Mouse (Mus musculus) midbrain, embryonic 12.5 days (tissue): ENCODE measurements around the gene Mras. TPM values are rescaled to one million over a fixed set of nuclear protein-coding genes. Genes with fewer than 3 reads are reported as not detected.
A peak's percentile ranks its signal among the peaks of the same experiment; 100 is the strongest.

Experiments
- ATAC-seq: fragments of 200-750 bp; cut with Nextera tagmentation; 2 replicates; pipeline ENCODE4 v1.8.0; 2017; ENCODE audit warnings: low read depth, moderate TSS enrichment, moderate library complexity; ENCODE audit not compliant: low FRiP score
- H3K27ac ChIP-seq: fragments of 300-500 bp; sonication (generic); replicated peaks from 2 replicates; pipeline ENCODE4 v1.5.1; 2016; ENCODE audit warnings: mild to moderate bottlenecking
- H3K27me3 ChIP-seq: fragments of 300-500 bp; sonication (generic); 2 replicates; pipeline ENCODE4 v1.6.1; 2016; ENCODE audit warnings: mild to moderate bottlenecking
- H3K36me3 ChIP-seq: fragments of 300-500 bp; sonication (generic); 2 replicates; pipeline ENCODE4 v1.6.1; 2016
- H3K4me1 ChIP-seq: fragments of 300-500 bp; sonication (generic); 2 replicates; pipeline ENCODE4 v1.6.1; 2016
- H3K4me2 ChIP-seq: fragments of 300-500 bp; sonication (generic); replicated peaks from 2 replicates; pipeline ENCODE4 v1.6.1; 2016; ENCODE audit warnings: mild to moderate bottlenecking, moderate library complexity
- H3K4me3 ChIP-seq: fragments of 300-500 bp; sonication (generic); 2 replicates; pipeline ENCODE4 v1.5.1; 2016; ENCODE audit warnings: mild to moderate bottlenecking
- H3K9ac ChIP-seq: fragments of 300-500 bp; sonication (generic); replicated peaks from 2 replicates; pipeline ENCODE4 v1.6.1; 2016; ENCODE audit warnings: mild to moderate bottlenecking, moderate library complexity
- H3K9me3 ChIP-seq: fragments of 300-500 bp; sonication (generic); 2 replicates; pipeline ENCODE4 v1.6.1; 2016; ENCODE audit warnings: mild to moderate bottlenecking
- WGBS: fragments of 180-500 bp; shearing (Covaris S2); methylation state at CpG from one replicate; pipeline ENCODE4 v1.1.7; 2016; 5-methylcytosine and 5-hydroxymethylcytosine counted together
- polyA plus RNA-seq: library from polyadenylated mRNA; unstranded; fragments of >200 nt; fragmentation: Nextera tagmentation; extraction: Ambion mirVana; gene quantifications from 2 replicates; pipeline ENCODE4 v1.2.1, GENCODE M21; 2016

The Mras gene
- 24.7 and 25.5 TPM in 2 replicates for polyA plus RNA-seq

DNA sequence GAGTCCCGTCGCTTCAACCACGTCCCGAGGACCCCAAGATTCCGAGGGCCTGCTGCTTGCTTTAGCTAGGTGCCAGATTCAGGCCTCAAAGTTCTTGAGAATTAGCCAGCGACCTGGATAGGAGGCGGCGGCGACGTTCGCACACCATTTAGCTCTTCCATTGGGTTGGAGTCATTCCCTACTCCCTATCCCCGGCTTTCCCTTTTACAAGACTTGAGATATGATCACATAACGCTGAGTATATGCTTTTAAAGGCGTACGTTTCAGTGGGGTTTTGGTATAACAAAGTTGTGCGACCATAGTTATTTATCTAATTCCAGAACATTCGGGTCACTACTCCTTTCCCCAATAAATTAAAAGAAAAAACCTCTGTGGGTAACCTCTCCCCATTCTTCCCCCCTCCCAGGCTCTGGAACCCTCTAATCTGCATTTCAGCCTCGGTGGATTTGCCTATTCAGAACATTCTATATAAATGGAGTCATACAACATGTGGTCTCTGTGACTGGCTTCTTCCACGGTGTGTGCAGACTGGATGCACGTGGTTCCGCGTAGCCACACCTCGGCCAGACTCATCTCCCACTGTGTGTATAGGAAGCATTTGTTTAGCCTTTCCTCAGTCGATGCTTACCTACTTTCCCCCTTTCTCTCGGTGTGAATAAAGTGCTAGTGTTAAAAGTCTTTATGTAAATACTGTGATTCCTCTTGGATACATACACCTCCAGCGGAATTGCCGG, at the start of gene Mras:
TSS of gene Mras (minus strand) at position 351 of the 734 bp plus-strand sequence.
- Histone ChIP-seq H3K27ac (peak within 1 kb of the TSS; percentile 85), H3K4me1 (peaks cover 34% of the 10 kb centered on the region), H3K27me3 (peaks cover 25% of the 10 kb centered on the region), H3K36me3 (no peaks in the 10 kb centered on the region), H3K4me2 (peak within 1 kb of the TSS; percentile 80), H3K9ac (peak within 1 kb of the TSS; percentile 82), H3K4me3 (peak within 1 kb of the TSS; percentile 76), H3K9me3 (no peaks in the 10 kb centered on the region)
- 18% methylated on average over 27 of the region's 27 CpGs for WGBS
- ATAC-seq, result peak; percentile 7; the same call in 1 of the 2 replicates

DNA sequence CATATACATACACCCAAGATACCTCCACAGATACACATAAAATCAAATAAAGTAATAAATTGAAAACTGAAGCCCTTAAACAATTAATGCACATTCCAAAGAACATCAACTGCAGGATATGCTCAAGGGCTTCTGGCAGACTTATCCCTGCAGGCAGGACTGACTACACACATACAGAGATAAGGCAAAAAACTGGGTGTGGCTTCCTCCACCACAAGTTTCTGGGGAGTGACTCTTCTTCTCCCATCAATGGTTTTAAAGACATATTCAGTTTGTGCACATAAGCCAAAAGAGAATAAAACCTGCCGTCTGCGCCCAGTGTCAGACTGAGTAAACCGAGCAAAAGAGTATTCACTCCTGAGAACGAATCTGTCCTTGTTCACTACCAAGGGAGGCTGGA, 48.0 kb upstream of the Mras start:
- Histone ChIP-seq H3K4me2 (no peak overlapping the region), H3K9me3 (no peaks in the 10 kb centered on the region), H3K27ac (no peak overlapping the region), H3K9ac (no peak overlapping the region), H3K4me1 (no peaks in the 10 kb centered on the region), H3K27me3 (no peaks in the 10 kb centered on the region), H3K4me3 (no peak overlapping the region), H3K36me3 (peaks cover 58% of the 10 kb centered on the region)
- ATAC-seq, result no peak
- 96% methylated on average over 4 of the region's 4 CpGs for WGBS

DNA sequence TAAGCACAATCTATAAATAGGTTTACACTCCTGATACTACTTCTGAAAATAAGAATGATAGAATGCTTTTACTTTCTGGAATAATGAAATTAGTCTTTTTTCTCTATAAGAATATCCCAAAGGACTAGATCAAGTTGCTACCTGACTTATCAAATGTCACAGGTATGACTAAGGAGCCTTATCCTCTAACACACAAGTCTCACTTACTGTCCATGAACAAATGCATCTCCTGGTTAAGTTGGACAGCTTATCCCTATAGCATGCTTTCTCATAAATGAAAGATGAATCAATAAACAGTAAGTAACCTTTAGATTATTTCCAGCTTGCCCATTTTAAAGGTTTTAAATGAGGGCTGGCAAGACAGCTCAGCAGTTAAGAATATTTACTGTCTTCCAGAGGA, 47.5 kb upstream of the Mras start:
- no peak overlapping the region for H3K27ac ChIP-seq
- H3K9me3 ChIP-seq, result no peaks in the 10 kb centered on the region
- no peak overlapping the region for H3K4me2 ChIP-seq
- no peaks in the 10 kb centered on the region for H3K27me3 ChIP-seq
- peaks cover 53% of the 10 kb centered on the region for H3K36me3 ChIP-seq
- no peak overlapping the region for H3K4me3 ChIP-seq
- no peaks in the 10 kb centered on the region for H3K4me1 ChIP-seq
- no peak overlapping the region for H3K9ac ChIP-seq
- ATAC-seq, result no peak

DNA sequence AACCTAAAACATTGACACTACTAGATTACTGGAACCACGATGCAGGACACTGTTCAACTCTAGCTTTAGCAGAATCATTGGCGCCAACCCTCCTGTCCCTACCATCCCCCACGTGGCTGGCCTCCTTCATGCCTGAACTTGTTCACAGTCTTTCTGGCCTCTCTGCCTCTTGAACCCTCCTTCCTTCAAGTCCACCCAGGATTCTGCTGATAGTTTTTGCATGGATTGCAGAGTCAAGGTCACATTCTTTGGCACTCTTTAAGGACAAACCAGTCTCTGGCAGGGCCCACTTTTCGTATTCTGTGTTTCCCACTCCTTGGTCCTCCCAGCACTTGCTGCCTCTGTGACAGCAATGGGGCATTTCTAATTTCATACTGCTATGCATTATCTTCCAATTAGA, 46.0 kb upstream of the Mras start:
- no peaks in the 10 kb centered on the region for H3K27me3 ChIP-seq
- H3K4me1 ChIP-seq, result no peaks in the 10 kb centered on the region
- H3K9me3 ChIP-seq, result no peaks in the 10 kb centered on the region
- H3K36me3 ChIP-seq, result peaks cover 39% of the 10 kb centered on the region
- H3K27ac ChIP-seq, result no peak overlapping the region
- no peak for ATAC-seq
- 91% methylated on average over 4 of the region's 4 CpGs for WGBS
- no peak overlapping the region for H3K9ac ChIP-seq
- no peak overlapping the region for H3K4me3 ChIP-seq
- no peak overlapping the region for H3K4me2 ChIP-seq

DNA sequence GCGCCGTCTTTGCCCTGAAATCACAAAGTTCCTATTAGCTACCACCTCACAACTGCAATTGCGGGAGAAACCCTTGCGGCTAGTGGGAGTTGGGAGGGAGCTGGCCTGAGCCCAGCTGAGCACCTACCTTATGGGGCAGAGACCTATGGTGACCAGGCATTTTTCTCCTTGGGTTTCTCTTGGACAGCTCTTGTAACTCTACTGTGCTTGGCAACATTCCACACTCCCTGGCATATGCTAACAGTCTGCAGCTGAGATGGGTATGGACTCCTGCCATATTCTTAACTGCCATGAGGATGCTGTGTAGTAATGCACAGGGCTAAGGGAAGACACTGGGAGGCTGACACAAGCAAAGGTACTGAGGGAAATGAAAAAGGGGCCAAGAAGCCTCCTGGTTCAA, 43.6 kb upstream of the Mras start:
- H3K4me1 ChIP-seq, result no peaks in the 10 kb centered on the region
- peaks cover 26% of the 10 kb centered on the region for H3K36me3 ChIP-seq
- no peak overlapping the region for H3K27ac ChIP-seq
- 94% methylated on average over 4 of the region's 4 CpGs for WGBS
- no peak overlapping the region for H3K4me3 ChIP-seq
- no peaks in the 10 kb centered on the region for H3K27me3 ChIP-seq
- H3K4me2 ChIP-seq, result no peak overlapping the region
- H3K9ac ChIP-seq, result no peak overlapping the region
- ATAC-seq, result no peak
- H3K9me3 ChIP-seq, result no peaks in the 10 kb centered on the region

DNA sequence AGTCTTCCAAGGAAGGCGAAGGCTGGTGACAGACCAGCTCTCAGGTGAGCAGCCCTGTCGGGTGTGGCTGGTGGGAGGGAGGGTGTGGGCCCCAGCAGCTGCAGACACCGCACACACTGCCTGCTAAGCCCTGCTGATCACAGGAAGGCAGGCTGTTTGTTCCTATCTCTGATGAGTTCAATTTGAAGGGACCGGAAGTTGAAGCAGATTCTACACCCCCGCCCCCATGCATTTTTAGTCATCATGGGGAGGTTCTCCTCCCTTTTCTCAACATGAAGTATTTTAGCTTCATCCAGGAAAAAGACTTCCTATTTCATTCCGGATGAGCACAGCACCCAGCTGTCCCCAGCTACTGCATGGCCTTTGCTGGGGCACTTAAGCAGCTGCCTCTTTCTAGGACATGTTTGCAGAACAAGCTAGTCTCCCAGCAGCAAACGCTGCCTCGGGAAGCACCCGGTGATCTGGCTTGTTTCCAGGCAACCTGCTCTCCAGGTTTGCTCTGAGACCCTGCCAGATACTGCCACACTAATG, 42.1 kb upstream of the Mras start:
- 79% methylated on average over 9 of the region's 9 CpGs for WGBS
- Histone ChIP-seq H3K36me3 (peaks cover 35% of the 10 kb centered on the region), H3K27me3 (no peaks in the 10 kb centered on the region), H3K4me3 (no peak overlapping the region), H3K9me3 (no peaks in the 10 kb centered on the region), H3K4me2 (no peak overlapping the region), H3K9ac (no peak overlapping the region), H3K27ac (no peak overlapping the region), H3K4me1 (no peaks in the 10 kb centered on the region)
- no peak for ATAC-seq

DNA sequence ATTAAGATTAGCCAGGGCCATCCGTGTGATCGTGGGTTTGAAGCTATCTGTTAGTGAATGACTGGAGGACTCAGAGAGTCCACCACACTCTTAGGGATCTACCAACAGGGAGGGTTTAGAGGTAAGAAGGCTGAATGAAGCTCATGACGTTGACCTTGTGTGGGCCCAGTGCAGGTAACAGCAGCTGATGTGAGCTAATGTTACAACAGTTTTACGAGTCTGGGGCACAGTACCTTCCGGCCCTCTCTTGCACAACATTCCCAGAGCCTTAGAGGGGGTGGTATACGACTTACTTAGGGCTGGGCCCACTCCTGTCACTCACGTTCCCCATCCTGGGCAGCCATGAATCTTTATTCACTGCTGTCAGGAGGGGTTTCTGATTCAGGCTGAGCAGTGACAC, 34.2 kb upstream of the Mras start:
- H3K36me3 ChIP-seq, result peaks cover 19% of the 10 kb centered on the region; the same call in 1 of the 2 replicates
- no peaks in the 10 kb centered on the region for H3K9me3 ChIP-seq
- H3K27me3 ChIP-seq, result no peaks in the 10 kb centered on the region
- no peak overlapping the region for H3K4me2 ChIP-seq
- H3K4me1 ChIP-seq, result no peaks in the 10 kb centered on the region
- 90% methylated on average over 7 of the region's 7 CpGs for WGBS
- no peak overlapping the region for H3K9ac ChIP-seq
- H3K4me3 ChIP-seq, result no peak overlapping the region
- no peak for ATAC-seq
- no peak overlapping the region for H3K27ac ChIP-seq

DNA sequence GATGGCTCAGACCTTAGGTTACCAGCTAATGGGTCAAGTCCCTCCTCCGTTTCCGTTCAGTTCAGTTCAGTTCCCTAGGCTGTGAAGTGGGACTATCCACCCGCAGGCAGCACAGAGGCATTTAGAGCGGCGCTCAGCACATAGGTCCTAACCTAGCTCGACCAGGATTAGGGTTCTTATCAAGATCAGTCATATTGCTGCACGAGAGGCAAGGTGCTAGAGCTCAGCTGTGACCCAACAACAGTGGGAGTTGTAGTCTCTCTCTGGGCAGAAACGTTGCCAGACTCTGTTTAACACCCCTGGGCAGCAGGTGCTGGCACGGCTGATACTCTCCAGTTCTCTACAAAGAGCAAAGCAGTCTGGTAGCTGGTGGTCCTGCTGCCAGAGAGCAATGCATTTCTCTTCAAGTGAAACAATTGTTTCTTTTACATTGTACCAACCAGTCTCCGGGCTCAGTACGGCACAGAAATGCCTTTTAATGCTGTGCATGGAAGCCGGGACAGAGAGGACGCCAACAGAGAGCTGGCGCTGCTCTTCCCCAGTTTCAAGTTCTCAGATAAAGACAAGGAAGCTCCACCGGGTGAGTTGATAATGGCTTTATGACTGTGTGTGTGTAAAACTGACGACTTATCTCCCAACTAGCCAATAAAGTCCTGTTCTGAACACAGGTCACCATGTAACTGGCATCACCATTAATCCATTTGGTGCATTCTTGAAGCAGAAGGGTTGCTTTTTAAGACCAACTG, 33.3 kb upstream of the Mras start:
- Histone ChIP-seq H3K9me3 (no peaks in the 10 kb centered on the region), H3K36me3 (0 out of 2 replicates have a peak, but pooled peaks cover 12% of the 10 kb centered on the region), H3K4me1 (no peaks in the 10 kb centered on the region), H3K27ac (no peak overlapping the region), H3K9ac (no peak overlapping the region), H3K4me3 (no peak overlapping the region), H3K27me3 (no peaks in the 10 kb centered on the region), H3K4me2 (no peak overlapping the region)
- ATAC-seq, result no peak
- WGBS, result 84% methylated on average over 16 of the region's 16 CpGs

DNA sequence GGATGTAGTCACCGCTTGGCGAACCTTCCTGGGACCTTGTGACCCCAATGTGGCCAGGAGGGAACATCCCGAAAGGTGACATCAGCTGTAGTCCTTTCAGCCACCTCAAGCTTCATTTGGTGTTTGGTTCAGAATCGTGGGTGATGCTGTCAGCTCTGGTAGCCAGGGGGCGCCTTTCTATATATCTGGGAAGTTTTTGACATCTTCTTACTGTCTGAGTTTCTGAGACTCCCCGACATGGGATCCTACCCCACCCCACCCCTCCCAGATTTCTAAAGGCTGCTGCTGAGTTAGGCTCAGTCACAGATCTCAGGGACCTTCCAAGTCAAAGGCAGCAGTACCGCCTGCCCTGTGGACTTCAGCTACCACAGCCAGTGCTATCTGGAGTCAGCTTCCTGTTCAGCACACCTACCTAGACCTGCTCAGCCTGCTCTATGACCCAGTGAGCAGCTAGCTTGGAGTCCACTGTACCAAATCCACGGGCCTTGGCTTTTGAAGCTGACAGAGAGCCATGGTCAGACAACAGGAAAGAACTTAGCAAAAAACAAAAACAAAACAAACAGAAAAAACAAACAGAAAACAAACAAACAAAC, 32.6 kb upstream of the Mras start:
- ATAC-seq, result no peak
- Histone ChIP-seq H3K4me3 (no peak overlapping the region), H3K4me2 (no peak overlapping the region), H3K9ac (no peak overlapping the region), H3K4me1 (no peaks in the 10 kb centered on the region), H3K27ac (no peak overlapping the region), H3K36me3 (0 out of 2 replicates have a peak, but pooled peaks cover 6% of the 10 kb centered on the region), H3K27me3 (no peaks in the 10 kb centered on the region), H3K9me3 (no peaks in the 10 kb centered on the region)
- WGBS, result 72% methylated on average over 8 of the region's 8 CpGs

DNA sequence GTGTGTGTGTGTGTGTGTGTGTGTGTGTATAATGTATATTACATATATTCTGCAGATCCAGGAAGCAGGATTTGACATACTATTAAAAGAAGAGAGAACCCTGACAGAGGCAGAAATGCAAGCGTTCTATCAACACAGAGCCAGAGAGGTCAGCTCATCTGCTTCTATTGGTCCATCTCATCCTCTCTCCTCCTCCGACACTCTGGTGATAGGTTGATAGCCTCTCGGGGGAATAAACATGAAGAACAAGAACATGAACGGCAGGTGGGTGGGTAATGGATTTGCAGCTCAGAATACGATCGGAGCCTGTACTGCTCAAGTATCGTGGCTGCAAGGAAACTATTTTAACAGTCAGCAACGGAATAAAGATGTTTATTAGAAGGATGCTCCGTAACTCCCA, 31.4 kb upstream of the Mras start:
- H3K36me3 ChIP-seq, result no peaks in the 10 kb centered on the region
- H3K27ac ChIP-seq, result no peak overlapping the region
- H3K4me2 ChIP-seq, result no peak overlapping the region
- no peaks in the 10 kb centered on the region for H3K9me3 ChIP-seq
- no peaks in the 10 kb centered on the region for H3K27me3 ChIP-seq
- WGBS, result 88% methylated on average over 9 of the region's 9 CpGs
- no peak overlapping the region for H3K4me3 ChIP-seq
- ATAC-seq, result no peak
- H3K4me1 ChIP-seq, result no peaks in the 10 kb centered on the region
- H3K9ac ChIP-seq, result no peak overlapping the region

DNA sequence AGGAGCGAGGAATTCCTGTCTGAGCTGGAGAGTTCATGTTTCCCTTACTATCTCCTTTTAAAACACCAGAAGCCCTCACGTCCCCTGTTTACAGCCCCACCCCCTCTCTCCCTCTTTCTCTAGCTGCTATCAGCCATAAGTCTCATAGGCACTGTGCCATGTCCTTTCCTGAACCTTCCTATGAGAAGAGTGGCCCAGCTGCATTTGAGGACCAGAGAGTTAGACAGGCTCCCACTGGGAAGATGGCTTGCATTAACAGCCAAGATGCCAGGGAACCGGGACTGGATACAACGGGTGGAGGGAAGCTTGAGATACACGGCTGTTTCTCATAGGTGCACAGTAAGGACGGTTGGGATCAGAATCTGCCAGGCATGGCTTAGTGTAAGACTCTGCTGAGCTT, 27.7 kb upstream of the Mras start:
- H3K36me3 ChIP-seq, result no peaks in the 10 kb centered on the region
- H3K9me3 ChIP-seq, result no peaks in the 10 kb centered on the region
- WGBS, result 76% methylated on average over 6 of the region's 6 CpGs
- no peak overlapping the region for H3K27ac ChIP-seq
- ATAC-seq, result no peak
- H3K4me2 ChIP-seq, result no peak overlapping the region
- H3K27me3 ChIP-seq, result no peaks in the 10 kb centered on the region
- H3K4me3 ChIP-seq, result no peak overlapping the region
- no peak overlapping the region for H3K9ac ChIP-seq
- no peaks in the 10 kb centered on the region for H3K4me1 ChIP-seq

DNA sequence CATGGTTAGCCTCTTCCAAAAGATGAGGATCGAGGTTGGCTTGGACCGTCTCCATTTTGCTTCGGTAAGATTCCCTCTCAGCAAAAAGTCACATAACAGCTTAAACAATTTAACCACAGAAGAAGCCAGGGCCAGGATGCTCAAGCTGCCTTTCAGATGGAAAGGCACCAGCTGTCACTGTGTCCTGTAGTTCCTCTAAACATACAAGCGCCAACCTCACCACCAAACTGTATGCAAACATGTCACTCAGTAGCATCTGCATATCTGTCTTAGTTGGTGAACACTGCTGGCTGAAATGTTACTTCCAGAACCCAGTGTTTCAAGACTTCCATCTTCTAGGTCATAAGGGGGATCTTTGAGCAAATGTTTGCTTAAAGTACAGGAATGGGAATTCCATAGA, 22.5 kb upstream of the Mras start:
- Histone ChIP-seq H3K27me3 (no peaks in the 10 kb centered on the region), H3K36me3 (no peaks in the 10 kb centered on the region), H3K27ac (no peak overlapping the region), H3K9ac (no peak overlapping the region), H3K4me3 (no peak overlapping the region), H3K4me2 (no peak overlapping the region), H3K9me3 (no peaks in the 10 kb centered on the region), H3K4me1 (no peaks in the 10 kb centered on the region)
- ATAC-seq, result no peak
- WGBS, result 95% methylated on average over 4 of the region's 4 CpGs
